Mouse (Mus musculus): ENCODE results near the gene Nme8. TPM values are rescaled to one million over a fixed set of nuclear protein-coding genes. Genes with fewer than 3 reads are reported as not detected.

Nme8 gene
- total RNA-seq, 4 experiments from 2014 or later, result not detected

Other genes with a start within 250 kb of the Nme8 start
- 10 to 100 TPM; 22.3 to 29.1 (median 24.1) TPM for gene Epdr1, start 77.9 kb downstream of the Nme8 start, total RNA-seq (2022)
- gene Sfrp4, start 74.7 kb downstream of the Nme8 start, total RNA-seq (2022), result under 1 TPM; 0.13 to 0.32 (median 0.18) TPM
- under 1 TPM in 2 of 4 experiments, not detected in 2; 0.09 to 0.11 TPM for gene Gpr141, start 126.5 kb upstream of the Nme8 start, total RNA-seq (2022)